Mouse (Mus musculus) heart, postnatal 4 days (tissue): ENCODE measurements around the gene Gm9573. TPM values are rescaled to one million over a fixed set of nuclear protein-coding genes. Genes with fewer than 3 reads are reported as not detected.
A peak's percentile ranks its signal among the peaks of the same experiment; 100 is the strongest.

Experiments
- DNase-seq: peaks from one replicate; pipeline ENCODE4 v3.0.0; 2021
- total RNA-seq, 2 experiments: library from RNA; stranded (reverse); gene quantifications; 2 replicates each; pipeline ENCODE4 v1.2.3; 2021

Gene Gm9573
- total RNA-seq, 2 experiments from 2014 or later = not detected

GRCm38 (mm10) chr17:35593786-35594185 is 32.7 kb downstream of the Gm9573 start:
- DNase-seq = no peak

- no peak for DNase-seq
Measured at GRCm38 (mm10) chr17:35592131-35592530, 34.3 kb downstream of the Gm9573 start.

- DNase-seq = no peak
Measured at GRCm38 (mm10) chr17:35591731-35592130, 34.7 kb downstream of the Gm9573 start.

- DNase-seq = no peak
Measured at GRCm38 (mm10) chr17:35591219-35591578, 35.2 kb downstream of the Gm9573 start.

GRCm38 (mm10) chr17:35590410-35591218 is 35.8 kb downstream of the Gm9573 start:
- peak; percentile 87 for DNase-seq

GRCm38 (mm10) chr17:35588387-35588786 is 38.0 kb downstream of the Gm9573 start:
- DNase-seq = no peak

GRCm38 (mm10) chr17:35587291-35587690 is 39.1 kb downstream of the Gm9573 start:
- no peak for DNase-seq

GRCm38 (mm10) chr17:35584330-35584937 is 42.0 kb downstream of the Gm9573 start:
- peak; percentile 89 for DNase-seq

GRCm38 (mm10) chr17:35582900-35583299 is 43.5 kb downstream of the Gm9573 start:
- no peak for DNase-seq

- peak; percentile 89 for DNase-seq
Measured at GRCm38 (mm10) chr17:35578211-35578610, 48.2 kb downstream of the Gm9573 start.

- DNase-seq = no peak
Measured at GRCm38 (mm10) chr17:35571477-35571876, 55.0 kb downstream of the Gm9573 start.

GRCm38 (mm10) chr17:35570836-35571235 is 55.6 kb downstream of the Gm9573 start:
- no peak for DNase-seq

GRCm38 (mm10) chr17:35569091-35569944 is 57.1 kb downstream of the Gm9573 start:
- DNase-seq = no peak

Other genes starting within 250 kb of the Gm9573 start
- 1 to 10 TPM; 8.0 TPM for gene H2-Q4, start 247.0 kb downstream of the Gm9573 start, total RNA-seq
- under 1 TPM; 0.21 to 0.52 TPM for gene H2-Q6, start 201.8 kb downstream of the Gm9573 start, total RNA-seq
- gene H2-Q7, start 187.5 kb downstream of the Gm9573 start, total RNA-seq = under 1 TPM; 0.69 to 0.92 TPM
- gene H2-Q10, start 156.5 kb downstream of the Gm9573 start, total RNA-seq = under 1 TPM; 0.19 to 0.36 TPM
- gene Pou5f1, start 120.6 kb downstream of the Gm9573 start, total RNA-seq = not detected
- gene Tcf19, start 109.8 kb downstream of the Gm9573 start, total RNA-seq = 10 to 100 TPM; 41.1 to 44.2 TPM
- gene Cchcr1, start 109.5 kb downstream of the Gm9573 start, total RNA-seq = 10 to 100 TPM; 11.0 to 12.5 TPM
- gene Psors1c2, start 93.4 kb downstream of the Gm9573 start, total RNA-seq = not detected
- under 1 TPM; 0.16 to 0.26 TPM for gene Cdsn, start 74.5 kb downstream of the Gm9573 start, total RNA-seq
- not detected for gene 2300002M23Rik, start 59.2 kb downstream of the Gm9573 start, total RNA-seq
- gene Sfta2, start 25.1 kb downstream of the Gm9573 start, total RNA-seq = not detected
- gene Mucl3, start 17.1 kb upstream of the Gm9573 start, total RNA-seq = not detected
- gene Vars2, start 41.0 kb upstream of the Gm9573 start, total RNA-seq = 10 to 100 TPM; 29.0 to 29.2 TPM
- 10 to 100 TPM; 19.4 to 20.9 TPM for gene Gtf2h4, start 47.1 kb upstream of the Gm9573 start, total RNA-seq
- gene Ddr1, start 78.0 kb upstream of the Gm9573 start, total RNA-seq = 100 to 1,000 TPM; 107 to 113 TPM
- gene Ier3, start 195.0 kb upstream of the Gm9573 start, total RNA-seq = 10 to 100 TPM; 39.7 to 42.5 TPM
- gene Flot1, start 196.6 kb upstream of the Gm9573 start, total RNA-seq = 100 to 1,000 TPM in 1 of 2 experiments, 10 to 100 TPM in 1; 97.8 to 105 TPM
- gene Tubb5, start 211.7 kb upstream of the Gm9573 start, total RNA-seq = 100 to 1,000 TPM; 908 to 913 TPM
- gene Mdc1, start 214.9 kb upstream of the Gm9573 start, total RNA-seq = 10 to 100 TPM; 37.9 to 40.6 TPM
- gene Nrm, start 234.7 kb upstream of the Gm9573 start, total RNA-seq = 10 to 100 TPM; 26.3 to 32.2 TPM
- 10 to 100 TPM; 32.6 to 32.7 TPM for gene Ppp1r18, start 239.0 kb upstream of the Gm9573 start, total RNA-seq